Mouse (Mus musculus) hindlimb bud, embryonic 11.5 days (tissue): ENCODE data around the gene Rita1.

Source experiments
- DNase-seq: peaks from one replicate; pipeline ENCODE4 v3.0.0-alpha.2; 2012; ENCODE audit warnings: low read depth, low spot score; ENCODE audit errors: extremely low spot score

Rita1 gene

GRCm38 (mm10) chr5:120550137-120550536 lies 62.3 kb downstream of the Rita1 start:
- no peak for DNase-seq

- DNase-seq, result no peak
These were observed 64.0 kb downstream of the Rita1 start for GRCm38 (mm10) chr5:120548236-120548850.
